Mouse (Mus musculus) limb, embryonic 10.5 days (tissue): ENCODE results near the gene Phyh. TPM values are rescaled to one million over a fixed set of nuclear protein-coding genes. Genes with fewer than 3 reads are reported as not detected.

Source experiments
- DNase-seq: peaks from one replicate; pipeline ENCODE4 v3.0.0-alpha.2; 2017; ENCODE audit warnings: low spot score
- H3K27ac ChIP-seq: fragments of 300-500 bp; sonication (generic); 2 replicates; pipeline ENCODE4 v1.5.1; 2016; ENCODE audit warnings: mild to moderate bottlenecking
- H3K27me3 ChIP-seq: fragments of 300-500 bp; sonication (generic); 2 replicates; pipeline ENCODE4 v1.6.1; 2016; ENCODE audit warnings: low read depth, mild to moderate bottlenecking; ENCODE audit not compliant: poor library complexity, severe bottlenecking
- H3K36me3 ChIP-seq: fragments of 300-500 bp; sonication (generic); 2 replicates; pipeline ENCODE4 v1.6.1; 2016; ENCODE audit warnings: mild to moderate bottlenecking, moderate library complexity
- H3K4me1 ChIP-seq: fragments of 300-500 bp; sonication (generic); 2 replicates; pipeline ENCODE4 v1.6.1; 2016
- H3K4me3 ChIP-seq: fragments of 300-500 bp; sonication (generic); 2 replicates; pipeline ENCODE4 v1.5.1; 2016; ENCODE audit warnings: mild to moderate bottlenecking, moderate library complexity
- H3K9me3 ChIP-seq: fragments of 300-500 bp; sonication (generic); replicated peaks from 2 replicates; pipeline ENCODE4 v1.6.1; 2016; ENCODE audit warnings: mild to moderate bottlenecking
- WGBS: fragments of 180-500 bp; shearing (Covaris S2); methylation state at CpG from one replicate; pipeline ENCODE4 v1.1.7; 2016; 5-methylcytosine and 5-hydroxymethylcytosine counted together
- polyA plus RNA-seq: library from polyadenylated mRNA; unstranded; fragments of >200 nt; fragmentation: Nextera tagmentation; extraction: Ambion mirVana; gene quantifications from 2 replicates; pipeline ENCODE4 v1.2.1, GENCODE M21; 2016

Gene Phyh
- polyA plus RNA-seq, 1 experiment from 2014 or later = 36.9 TPM

GRCm38 (mm10) chr2:4986798-4987197 lies 68.0 kb downstream of the Phyh start:
- no peak overlapping the region for H3K4me3 ChIP-seq
- WGBS = 85% methylated on average over 4 of the region's 4 CpGs

GRCm38 (mm10) chr2:4987388-4988180 lies 68.8 kb downstream of the Phyh start:
- peaks cover 29% of the 10 kb centered on the region for H3K36me3 ChIP-seq
- H3K9me3 ChIP-seq = no peaks in the 10 kb centered on the region
- peaks cover 18% of the 10 kb centered on the region for H3K4me1 ChIP-seq
- no peak overlapping the region for H3K4me3 ChIP-seq
- no peaks in the 10 kb centered on the region for H3K27me3 ChIP-seq
- DNase-seq = no peak
- 85% methylated on average over 8 of the region's 8 CpGs for WGBS
- H3K27ac ChIP-seq = no peak overlapping the region

More at GRCm38 (mm10) chr2:4986798-4987197, 68.0 kb downstream of the Phyh start:
- Histone ChIP-seq H3K27me3 (no peaks in the 10 kb centered on the region), H3K36me3 (peaks cover 23% of the 10 kb centered on the region), H3K4me1 (peaks cover 18% of the 10 kb centered on the region), H3K9me3 (no peaks in the 10 kb centered on the region), H3K27ac (no peak overlapping the region)
- no peak for DNase-seq

Other genes starting within 250 kb of the Phyh start
- 1.0 and 1.3 TPM in 2 replicates for gene Bend7, start 201.2 kb upstream of the Phyh start, polyA plus RNA-seq
- gene Sephs1, start 37.5 kb upstream of the Phyh start, polyA plus RNA-seq = 139 and 147 TPM in 2 replicates
- gene Ucma, start 57.1 kb downstream of the Phyh start, polyA plus RNA-seq = not detected in 2 replicates
- 78.2 and 92.8 TPM in 2 replicates for gene Mcm10, start 93.8 kb downstream of the Phyh start, polyA plus RNA-seq
- gene Optn, start 145.0 kb downstream of the Phyh start, polyA plus RNA-seq = 7.1 and 7.8 TPM in 2 replicates
- gene Ccdc3, start 218.8 kb downstream of the Phyh start, polyA plus RNA-seq = 1.4 and 4.0 TPM in 2 replicates